Mouse (Mus musculus) kidney, adult 8-10 months (tissue): ENCODE measurements at regions not wholly inside any gene's neighbourhood (a gene's known extent, or its start where the extent isn't known, plus 50 kb on each side); places are given as distances from the start of the nearest gene placed in this dataset.

Experiments used
- DNase-seq, 2 experiments: peaks; one replicate each; pipeline ENCODE4 v3.0.0; 2022

GRCm38 (mm10) chr7:135997640-135998039, 281.5 kb upstream of the Mki67 start:
- no peak for DNase-seq

- no peak for DNase-seq
Measured at GRCm38 (mm10) chr7:136002382-136002781, 286.2 kb upstream of the Mki67 start.

GRCm38 (mm10) chr7:136003291-136003690, 287.1 kb upstream of the Mki67 start:
- DNase-seq = no peak

- peak in 1 of 2 experiments; percentile 5 for DNase-seq
Measured at GRCm38 (mm10) chr7:136007796-136008455, 291.8 kb upstream of the Mki67 start.

- peak in 1 of 2 experiments; percentile 3 for DNase-seq
Measured at GRCm38 (mm10) chr7:136008486-136008885, 292.3 kb upstream of the Mki67 start.

- DNase-seq = peak; percentile 19 to 61
Measured at GRCm38 (mm10) chr7:136010013-136010412, 293.9 kb upstream of the Mki67 start.

- no peak for DNase-seq
Measured at GRCm38 (mm10) chr7:136014706-136015105, 298.5 kb upstream of the Mki67 start.

GRCm38 (mm10) chr7:136016918-136017317, 300.8 kb upstream of the Mki67 start:
- DNase-seq = no peak

- DNase-seq = no peak
Measured at GRCm38 (mm10) chr7:136020577-136020976, 304.4 kb upstream of the Mki67 start.

- no peak for DNase-seq
Measured at GRCm38 (mm10) chr7:136021071-136021470, 304.9 kb upstream of the Mki67 start.

- DNase-seq = no peak
Measured at GRCm38 (mm10) chr7:136022781-136023448, 306.8 kb upstream of the Mki67 start.

GRCm38 (mm10) chr7:136026451-136026850, 310.3 kb upstream of the Mki67 start:
- DNase-seq = peak in 1 of 2 experiments; percentile 15

- no peak for DNase-seq
Measured at GRCm38 (mm10) chr7:136032026-136032425, 315.9 kb upstream of the Mki67 start.

GRCm38 (mm10) chr7:136033536-136033935, 317.4 kb upstream of the Mki67 start:
- no peak for DNase-seq

GRCm38 (mm10) chr7:136035735-136036134, 319.6 kb upstream of the Mki67 start:
- no peak for DNase-seq

GRCm38 (mm10) chr7:136038072-136038471, 321.9 kb upstream of the Mki67 start:
- no peak for DNase-seq

GRCm38 (mm10) chr7:136038906-136039305, 322.7 kb upstream of the Mki67 start:
- no peak for DNase-seq

- DNase-seq = no peak
Measured at GRCm38 (mm10) chr7:136041921-136042320, 325.8 kb upstream of the Mki67 start.

- DNase-seq = peak; percentile 75 to 83
Measured at GRCm38 (mm10) chr7:136046645-136047363, 330.6 kb upstream of the Mki67 start.

GRCm38 (mm10) chr7:136047364-136047945, 331.3 kb upstream of the Mki67 start:
- no peak for DNase-seq

GRCm38 (mm10) chr7:136048925-136049586, 332.9 kb upstream of the Mki67 start:
- no peak for DNase-seq

GRCm38 (mm10) chr7:136049587-136049930, 333.4 kb upstream of the Mki67 start:
- DNase-seq = peak in 1 of 2 experiments; percentile 26

- DNase-seq = no peak
Measured at GRCm38 (mm10) chr7:136050116-136050515, 334.0 kb upstream of the Mki67 start.
